Mouse (Mus musculus): ENCODE measurements around the gene Hist1h2bk.

DNA sequence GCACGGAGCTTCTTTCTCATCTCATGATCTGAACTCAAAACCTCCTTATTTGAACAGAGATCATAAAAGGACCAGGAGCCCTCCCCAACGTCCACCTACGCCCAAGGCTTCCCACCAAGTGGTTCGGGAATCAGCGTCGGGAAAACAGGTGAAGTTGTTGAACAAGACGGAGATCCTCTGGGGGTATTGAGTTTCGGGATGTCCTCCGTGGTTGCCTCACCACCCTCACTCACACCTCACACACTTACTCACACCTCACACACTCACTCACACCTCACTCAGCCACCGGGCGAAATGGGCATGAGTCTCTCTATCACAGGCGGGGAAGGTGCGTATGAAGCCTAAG lies 38.9 kb upstream of the Hist1h2bk start:
- TF ChIP-seq POLR2AphosphoS2 (IDR thresholded peaks at IDR 0.05; ENCODE audit: insufficient read length, low read depth) (no peak), POLR2A (IDR thresholded peaks at IDR 0.05; ENCODE audit: insufficient read length, low read depth) (no peak), CEBPB (IDR thresholded peaks at IDR 0.05; ENCODE audit: insufficient read depth, poor library complexity, severe bottlenecking) (no peak), MAX (IDR thresholded peaks at IDR 0.05; ENCODE audit: low read depth) (no peak), E2F4 (IDR thresholded peaks at IDR 0.05; ENCODE audit: insufficient read depth) (no peak), SRF (IDR thresholded peaks at IDR 0.05; ENCODE audit: control insufficient read depth, insufficient read length, low read depth) (no peak), USF1 (IDR thresholded peaks at IDR 0.05; ENCODE audit: low read depth) (no peak), MYOG (IDR thresholded peaks at IDR 0.05; ENCODE audit: control insufficient read depth in 1 of 3, insufficient read depth in 1 of 3, insufficient read length in 2 of 3, low read depth in 2 of 3) (no peak), TCF3 (IDR thresholded peaks at IDR 0.05; ENCODE audit: insufficient read length, low read depth) (no peak), TCF12 (IDR thresholded peaks at IDR 0.05; ENCODE audit: insufficient read depth, poor library complexity, severe bottlenecking) (no peak)

Data from myocyte (in vitro differentiated cells).